Comparison of ENCODE assay signal across 9 mouse cellular contexts in genomic region chr7:99424538-99425155, GRCm38 (mm10). TPM values are rescaled to one million over a fixed set of nuclear protein-coding genes. Genes with fewer than 3 reads are reported as not detected.
DNase-seq lines count a peak whose midpoint lies in the region; ATAC-seq and TF ChIP-seq lines count a peak whose summit lies in the region.
"Had no signal": no experiment of that assay in that cellular context is flagged by ENCODE, and none has a peak within 500 bp of the region (broad histone marks: within the 10 kb centered on the region; RNA-seq: fewer than 3 reads in every experiment).

No protein-coding gene starts in this region.

- TF ChIP-seq CTCF in kidney, postnatal 0 days (IDR thresholded peaks at IDR 0.05; ENCODE audit: low read depth), result no peak
- no peak for TF ChIP-seq CTCF in stomach, postnatal 0 days (IDR thresholded peaks at IDR 0.05; ENCODE audit: low read depth)

- H3K9ac ChIP-seq in lung, embryonic 16.5 days (ENCODE audit: low read length), result no peak overlapping the region
- H3K9ac ChIP-seq in embryonic facial prominence, embryonic 15.5 days, result no peak overlapping the region
- H3K9ac ChIP-seq in kidney, postnatal 0 days (ENCODE audit: low read depth, low read length), result no peak overlapping the region
- peak overlapping the region; percentile 13; the same call in 1 of the 2 replicates for H3K9ac ChIP-seq in stomach, postnatal 0 days (ENCODE audit: low read length)

- no peak for ATAC-seq in lung, embryonic 16.5 days (ENCODE audit: low read depth)
- ATAC-seq in embryonic facial prominence, embryonic 15.5 days (ENCODE audit: insufficient number of reproducible peaks, low FRiP score, low TSS enrichment, low read depth), result peak; percentile 20
- peak; percentile 73 for ATAC-seq in kidney, postnatal 0 days (replicated peaks; ENCODE audit: low FRiP score, low read depth)
- ATAC-seq in stomach, postnatal 0 days (ENCODE audit: low FRiP score, low TSS enrichment), result no peak
- no peak for ATAC-seq in monocyte, adult 5-6 weeks (replicated peaks; ENCODE audit: insufficient number of reproducible peaks, low FRiP score, low TSS enrichment, poor library complexity, severe bottlenecking)

- no peaks in the 10 kb centered on the region for H3K9me3 ChIP-seq in lung, embryonic 16.5 days (ENCODE audit: control insufficient read depth, low read length)
- no peaks in the 10 kb centered on the region for H3K9me3 ChIP-seq in embryonic facial prominence, embryonic 15.5 days (replicated peaks)
- no peaks in the 10 kb centered on the region for H3K9me3 ChIP-seq in kidney, postnatal 0 days (replicated peaks; ENCODE audit: low read length)
- no peaks in the 10 kb centered on the region for H3K9me3 ChIP-seq in stomach, postnatal 0 days (ENCODE audit: control insufficient read depth, low read length)

- no peak for TF ChIP-seq EP300 in stomach, postnatal 0 days (optimal IDR thresholded peaks at IDR 0.05)

- 37% methylated on average over 8 of the region's 8 CpGs for WGBS in lung, embryonic 16.5 days
- WGBS in embryonic facial prominence, embryonic 15.5 days, result 29% methylated on average over 8 of the region's 8 CpGs
- WGBS in kidney, postnatal 0 days, result 39% methylated on average over 8 of the region's 8 CpGs
- 32% methylated on average over 8 of the region's 8 CpGs for WGBS in stomach, postnatal 0 days

- H3K36me3 ChIP-seq in lung, embryonic 16.5 days (ENCODE audit: control insufficient read depth, insufficient read depth, low read length), result no peaks in the 10 kb centered on the region
- no peaks in the 10 kb centered on the region for H3K36me3 ChIP-seq in embryonic facial prominence, embryonic 15.5 days
- H3K36me3 ChIP-seq in kidney, postnatal 0 days (ENCODE audit: insufficient read depth, low read length), result no peaks in the 10 kb centered on the region
- H3K36me3 ChIP-seq in stomach, postnatal 0 days (ENCODE audit: control insufficient read depth, insufficient read depth, low read length), result no peaks in the 10 kb centered on the region

- no peak for DNase-seq in lung, postnatal 36 days
- peak; percentile 79 for DNase-seq in kidney, postnatal 0 days (ENCODE audit: low spot score)
- no peak for DNase-seq in stomach, postnatal 0 days (ENCODE audit: low spot score)
- DNase-seq in retina, postnatal 1 day, result no peak
- DNase-seq in cerebellum, adult 18-20 months, result no peak

- H3K27ac ChIP-seq in lung, embryonic 16.5 days (ENCODE audit: low read length), result peak overlapping the region; percentile 22; the same call in 1 of the 2 replicates
- H3K27ac ChIP-seq in embryonic facial prominence, embryonic 15.5 days (replicated peaks), result peak overlapping the region; percentile 39
- H3K27ac ChIP-seq in kidney, postnatal 0 days, result peak overlapping the region; percentile 40
- H3K27ac ChIP-seq in stomach, postnatal 0 days (replicated peaks), result 0 out of 2 replicates have a peak overlapping the region, but pooled peaks have one; percentile 40
- H3K27ac ChIP-seq: left cerebral cortex, adult 2 months had no signal

- no peaks in the 10 kb centered on the region for H3K27me3 ChIP-seq in lung, embryonic 16.5 days (ENCODE audit: control insufficient read depth, insufficient read depth, low read depth, low read length)
- H3K27me3 ChIP-seq in embryonic facial prominence, embryonic 15.5 days, result no peaks in the 10 kb centered on the region
- H3K27me3 ChIP-seq in kidney, postnatal 0 days (ENCODE audit: insufficient read depth, low read length), result no peaks in the 10 kb centered on the region
- H3K27me3 ChIP-seq in stomach, postnatal 0 days (ENCODE audit: control insufficient read depth, insufficient read depth, low read length), result no peaks in the 10 kb centered on the region

- no peak overlapping the region for H3K4me2 ChIP-seq in lung, embryonic 16.5 days (ENCODE audit: low read depth, low read length)
- H3K4me2 ChIP-seq in embryonic facial prominence, embryonic 15.5 days (replicated peaks), result no peak overlapping the region
- H3K4me2 ChIP-seq in kidney, postnatal 0 days (ENCODE audit: low read length), result no peak overlapping the region
- H3K4me2 ChIP-seq in stomach, postnatal 0 days (replicated peaks; ENCODE audit: low read depth), result no peak overlapping the region

- no peak overlapping the region for H3K4me3 ChIP-seq in lung, embryonic 16.5 days (ENCODE audit: low read length)
- no peak overlapping the region for H3K4me3 ChIP-seq in embryonic facial prominence, embryonic 15.5 days (replicated peaks)
- H3K4me3 ChIP-seq in kidney, postnatal 0 days (replicated peaks; ENCODE audit: low read depth, low read length), result no peak overlapping the region
- no peak overlapping the region for H3K4me3 ChIP-seq in stomach, postnatal 0 days (ENCODE audit: low read depth, low read length)
- H3K4me3 ChIP-seq: left cerebral cortex, adult 2 months had no signal

- H3K4me1 ChIP-seq in lung, embryonic 16.5 days (replicated peaks; ENCODE audit: control insufficient read depth, insufficient read depth, low read length), result peaks cover 11% of the 10 kb centered on the region
- H3K4me1 ChIP-seq in embryonic facial prominence, embryonic 15.5 days, result peaks cover 56% of the 10 kb centered on the region
- H3K4me1 ChIP-seq in kidney, postnatal 0 days (replicated peaks; ENCODE audit: insufficient read depth, low read length), result 0 out of 2 replicates have a peak, but pooled peaks cover 11% of the 10 kb centered on the region
- H3K4me1 ChIP-seq in stomach, postnatal 0 days (replicated peaks; ENCODE audit: control insufficient read depth, insufficient read depth), result 0 out of 2 replicates have a peak, but pooled peaks cover 5% of the 10 kb centered on the region

RNA-seq across cellular contexts. Expression of gene Klhl35, which starts 41.2 kb away (rescaled TPM):
- 0.24 and 0.30 TPM in 2 replicates for polyA plus RNA-seq in lung, embryonic 16.5 days (2015; fragmentation: Nextera tagmentation; extraction: Ambion mirVana)
- 0.96 and 1.4 TPM in 2 replicates for polyA plus RNA-seq in embryonic facial prominence, embryonic 15.5 days (2015; fragmentation: Nextera tagmentation; extraction: Ambion mirVana)
- polyA plus RNA-seq in kidney, postnatal 0 days (2015; fragmentation: Nextera tagmentation; extraction: Ambion mirVana), result 0.97 and 1.3 TPM in 2 replicates
- 0.97 and 1.3 TPM in 2 replicates for polyA plus RNA-seq in stomach, postnatal 0 days (2015; fragmentation: Nextera tagmentation; extraction: Ambion mirVana)
- 0.49 to 1.6 TPM in 2 of 3 replicates, not detected in the other for total RNA-seq in monocyte, adult 5-6 weeks (2017)

RNA-seq across cellular contexts. Expression of gene Gdpd5, which starts 43.4 kb away (rescaled TPM):
- polyA plus RNA-seq in lung, embryonic 16.5 days (2015; fragmentation: Nextera tagmentation; extraction: Ambion mirVana), result 22.4 and 24.1 TPM in 2 replicates
- 15.1 and 17.5 TPM in 2 replicates for polyA plus RNA-seq in embryonic facial prominence, embryonic 15.5 days (2015; fragmentation: Nextera tagmentation; extraction: Ambion mirVana)
- polyA plus RNA-seq in kidney, postnatal 0 days (2015; fragmentation: Nextera tagmentation; extraction: Ambion mirVana), result 11.8 and 13.5 TPM in 2 replicates
- 8.1 and 9.1 TPM in 2 replicates for polyA plus RNA-seq in stomach, postnatal 0 days (2015; fragmentation: Nextera tagmentation; extraction: Ambion mirVana)
- 1.3 to 1.6 TPM (median 1.5 TPM) in 3 replicates for total RNA-seq in monocyte, adult 5-6 weeks (2017)

RNA-seq across cellular contexts. Expression of gene Rps3, which starts 58.9 kb away (rescaled TPM):
- 818 and 826 TPM in 2 replicates for polyA plus RNA-seq in lung, embryonic 16.5 days (2015; fragmentation: Nextera tagmentation; extraction: Ambion mirVana)
- polyA plus RNA-seq in embryonic facial prominence, embryonic 15.5 days (2015; fragmentation: Nextera tagmentation; extraction: Ambion mirVana), result 746 and 790 TPM in 2 replicates
- polyA plus RNA-seq in kidney, postnatal 0 days (2015; fragmentation: Nextera tagmentation; extraction: Ambion mirVana), result 873 and 942 TPM in 2 replicates
- polyA plus RNA-seq in stomach, postnatal 0 days (2015; fragmentation: Nextera tagmentation; extraction: Ambion mirVana), result 688 and 733 TPM in 2 replicates
- 1,253 to 1,571 TPM (median 1,557 TPM) in 3 replicates for total RNA-seq in monocyte, adult 5-6 weeks (2017)

Comparison
In these comparisons a context has a peak if more than half of its experiments do, and no peak if none do; other contexts are left out.
1. ATAC-seq: peak in embryonic facial prominence, embryonic 15.5 days (single experiment) and kidney, postnatal 0 days (single experiment); none in lung, embryonic 16.5 days (single experiment), stomach, postnatal 0 days (single experiment) and monocyte, adult 5-6 weeks (single experiment).
2. Peak in every context shown above with its lines, with median percentiles within 50 percentile points of each other: H3K27ac ChIP-seq.